Mouse (Mus musculus): ENCODE data around the gene Wdfy3.
"Not testable (repeated sequence)": the region's sequence is repeated elsewhere in the genome, so short reads cannot be mapped to it uniquely, and the experiment has no call there.

The Wdfy3 gene

GRCm38 (mm10) chr5:102069767-102070413 is at the start of gene Wdfy3:
Gene Wdfy3 (minus strand): TSS chr5:102069921.
- DNase-seq: peak; percentile 94

- no peak for DNase-seq
Measured at GRCm38 (mm10) chr5:102113009-102113408, 43.3 kb upstream of the Wdfy3 start.

- DNase-seq: no peak
Measured at GRCm38 (mm10) chr5:102112034-102112433, 42.3 kb upstream of the Wdfy3 start.

- DNase-seq: no peak
Measured at GRCm38 (mm10) chr5:102110031-102110430, 40.3 kb upstream of the Wdfy3 start.

- DNase-seq: no peak
Measured at GRCm38 (mm10) chr5:102105919-102106318, 36.2 kb upstream of the Wdfy3 start.

GRCm38 (mm10) chr5:102101815-102102214 is 32.1 kb upstream of the Wdfy3 start:
- not testable (repeated sequence) for DNase-seq

- no peak for DNase-seq
Measured at GRCm38 (mm10) chr5:102100246-102101241, 30.8 kb upstream of the Wdfy3 start.

- no peak for DNase-seq
Measured at GRCm38 (mm10) chr5:102095576-102095975, 25.9 kb upstream of the Wdfy3 start.

GRCm38 (mm10) chr5:102090686-102091085 is 21.0 kb upstream of the Wdfy3 start:
- no peak for DNase-seq

- no peak for DNase-seq
Measured at GRCm38 (mm10) chr5:102084737-102085705, 15.3 kb upstream of the Wdfy3 start.

GRCm38 (mm10) chr5:102074086-102074485 is 4.4 kb upstream of the Wdfy3 start:
- DNase-seq: peak; percentile 88

GRCm38 (mm10) chr5:102072057-102072456 is 2.3 kb upstream of the Wdfy3 start:
- DNase-seq: no peak

- no peak for DNase-seq
Measured at GRCm38 (mm10) chr5:102071241-102071640, 1.5 kb upstream of the Wdfy3 start.

- no peak for DNase-seq
Measured at GRCm38 (mm10) chr5:102070788-102071187, 1.1 kb upstream of the Wdfy3 start.

GRCm38 (mm10) chr5:102070414-102070768 is 670 bp upstream of the Wdfy3 start:
- DNase-seq: no peak

GRCm38 (mm10) chr5:102069051-102069766 is 512 bp downstream of the Wdfy3 start:
- peak; percentile 81 for DNase-seq

- no peak for DNase-seq
Measured at GRCm38 (mm10) chr5:102066458-102066857, 3.3 kb downstream of the Wdfy3 start.

GRCm38 (mm10) chr5:102063013-102063752 is 6.5 kb downstream of the Wdfy3 start:
- no peak for DNase-seq

- no peak for DNase-seq
Measured at GRCm38 (mm10) chr5:102061816-102062215, 7.9 kb downstream of the Wdfy3 start.

GRCm38 (mm10) chr5:102055946-102056345 is 13.8 kb downstream of the Wdfy3 start:
- no peak for DNase-seq

- peak; percentile 61 for DNase-seq
Measured at GRCm38 (mm10) chr5:102055130-102055641, 14.5 kb downstream of the Wdfy3 start.
